Mouse (Mus musculus): ENCODE data around the gene Ccdc9b. TPM values are rescaled to one million over a fixed set of nuclear protein-coding genes. Genes with fewer than 3 reads are reported as not detected.

Ccdc9b gene
- total and polyA plus RNA-seq, 2 experiments from 2014 or later, result 0.53 to 2.4 TPM

- Histone ChIP-seq H3K36me3 (ENCODE audit: insufficient read depth) (no peaks in the 10 kb centered on the region), H3K4me2 (ENCODE audit: low read depth) (no peak overlapping the region), H3K4me1 (ENCODE audit: insufficient read depth) (peaks cover 3% of the 10 kb centered on the region; the same call in 1 of the 2 replicates), H3K9ac (no peak overlapping the region), H3K4me3 (ENCODE audit: low read depth, low read length) (no peak overlapping the region), H3K27ac (ENCODE audit: low read depth, low read length) (no peak overlapping the region), H3K9me3 (ENCODE audit: low read length) (no peaks in the 10 kb centered on the region), H3K27me3 (ENCODE audit: insufficient read depth, low read length) (no peaks in the 10 kb centered on the region)
- WGBS, result 18% methylated on average over 5 of the region's 5 CpGs
- DNase-seq, result peak; percentile 74
- TF ChIP-seq CTCF (IDR thresholded peaks at IDR 0.05; ENCODE audit: low read depth), result no peak
- peak; percentile 88 for ATAC-seq
Measured at GRCm38 (mm10) chr2:118733341-118733740, 29.1 kb downstream of the Ccdc9b start.

GRCm38 (mm10) chr2:118731981-118732380, 30.5 kb downstream of the Ccdc9b start:
- no peak for TF ChIP-seq CTCF (IDR thresholded peaks at IDR 0.05; ENCODE audit: low read depth)
- Histone ChIP-seq H3K4me1 (ENCODE audit: insufficient read depth) (peaks cover 3% of the 10 kb centered on the region; the same call in 1 of the 2 replicates), H3K27me3 (ENCODE audit: insufficient read depth, low read length) (no peaks in the 10 kb centered on the region), H3K4me2 (ENCODE audit: low read depth) (no peak overlapping the region), H3K36me3 (ENCODE audit: insufficient read depth) (no peaks in the 10 kb centered on the region), H3K9ac (no peak overlapping the region), H3K4me3 (ENCODE audit: low read depth, low read length) (no peak overlapping the region), H3K27ac (ENCODE audit: low read depth, low read length) (no peak overlapping the region), H3K9me3 (ENCODE audit: low read length) (no peaks in the 10 kb centered on the region)
- ATAC-seq, result no peak
- DNase-seq, result no peak
- 81% methylated on average over 5 of the region's 5 CpGs for WGBS

DNA sequence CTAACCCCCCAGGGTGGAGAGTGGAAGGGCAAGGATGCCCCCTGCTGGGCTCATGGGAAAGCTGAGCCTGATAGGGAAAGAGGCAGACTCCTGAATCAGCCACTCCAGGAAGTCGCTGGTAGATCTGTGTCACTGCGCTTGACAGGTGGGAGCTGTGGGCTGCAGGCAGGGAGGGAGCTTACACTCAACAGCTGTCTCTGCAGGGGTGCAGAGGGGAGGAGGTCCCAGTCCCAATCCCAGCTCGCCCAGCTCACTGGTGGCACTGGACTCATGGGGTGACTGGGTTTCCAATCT, 31.9 kb downstream of the Ccdc9b start:
- Histone ChIP-seq H3K4me1 (ENCODE audit: insufficient read depth) (peaks cover 3% of the 10 kb centered on the region; the same call in 1 of the 2 replicates), H3K4me2 (ENCODE audit: low read depth) (no peak overlapping the region), H3K36me3 (ENCODE audit: insufficient read depth) (no peaks in the 10 kb centered on the region), H3K27me3 (ENCODE audit: insufficient read depth, low read length) (no peaks in the 10 kb centered on the region), H3K9ac (no peak overlapping the region), H3K4me3 (ENCODE audit: low read depth, low read length) (no peak overlapping the region), H3K9me3 (ENCODE audit: low read length) (no peaks in the 10 kb centered on the region), H3K27ac (ENCODE audit: low read depth, low read length) (no peak overlapping the region)
- 8% methylated on average over 3 of the region's 3 CpGs for WGBS
- ATAC-seq, result peak; percentile 34; the same call in 1 of the 2 replicates
- TF ChIP-seq CTCF (IDR thresholded peaks at IDR 0.05; ENCODE audit: low read depth), result peak; percentile 77
- DNase-seq, result peak; percentile 75

GRCm38 (mm10) chr2:118729816-118730621, 32.4 kb downstream of the Ccdc9b start:
- DNase-seq, result no peak

DNA sequence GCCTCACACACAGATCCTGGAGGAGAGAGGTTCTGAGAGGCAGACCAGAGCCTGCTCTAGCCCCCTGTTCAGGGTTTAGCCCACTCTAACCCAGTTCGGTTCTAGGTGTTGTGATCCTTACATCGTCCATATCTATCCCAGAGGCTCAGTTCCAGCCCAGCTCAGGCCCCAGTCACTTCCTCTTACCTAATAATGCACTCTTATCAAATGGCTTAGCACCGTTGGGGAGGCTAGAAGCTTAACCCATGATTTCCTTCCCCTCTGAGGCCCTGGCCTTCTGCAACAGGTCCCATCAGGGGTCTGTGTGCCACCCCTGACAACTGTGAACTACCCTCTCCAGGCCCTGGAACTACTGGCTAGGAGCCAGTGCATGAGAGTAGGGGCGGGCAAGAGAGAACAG, 33.3 kb downstream of the Ccdc9b start:
- Histone ChIP-seq H3K27ac (ENCODE audit: low read depth, low read length) (no peak overlapping the region), H3K9ac (no peak overlapping the region), H3K4me1 (ENCODE audit: insufficient read depth) (peaks cover 3% of the 10 kb centered on the region; the same call in 1 of the 2 replicates), H3K27me3 (ENCODE audit: insufficient read depth, low read length) (no peaks in the 10 kb centered on the region), H3K4me3 (ENCODE audit: low read depth, low read length) (no peak overlapping the region), H3K4me2 (ENCODE audit: low read depth) (no peak overlapping the region), H3K9me3 (ENCODE audit: low read length) (no peaks in the 10 kb centered on the region), H3K36me3 (ENCODE audit: insufficient read depth) (no peaks in the 10 kb centered on the region)
- 58% methylated on average over 4 of the region's 4 CpGs for WGBS
- TF ChIP-seq CTCF (IDR thresholded peaks at IDR 0.05; ENCODE audit: low read depth), result no peak
- DNase-seq, result no peak
- no peak for ATAC-seq

More at GRCm38 (mm10) chr2:118729816-118730621, 32.4 kb downstream of the Ccdc9b start:
- Histone ChIP-seq H3K27me3 (ENCODE audit: insufficient read depth, low read length) (no peaks in the 10 kb centered on the region), H3K27ac (ENCODE audit: low read depth, low read length) (no peak overlapping the region), H3K9me3 (ENCODE audit: low read length) (no peaks in the 10 kb centered on the region), H3K9ac (no peak overlapping the region), H3K4me1 (ENCODE audit: insufficient read depth) (peaks cover 3% of the 10 kb centered on the region; the same call in 1 of the 2 replicates), H3K4me3 (ENCODE audit: low read depth, low read length) (no peak overlapping the region), H3K36me3 (ENCODE audit: insufficient read depth) (no peaks in the 10 kb centered on the region), H3K4me2 (ENCODE audit: low read depth) (no peak overlapping the region)
- WGBS, result 22% methylated on average over 8 of the region's 8 CpGs
- TF ChIP-seq CTCF (IDR thresholded peaks at IDR 0.05; ENCODE audit: low read depth), result no peak
- no peak for ATAC-seq

- DNase-seq (no peak), ATAC-seq (no peak)
- Histone ChIP-seq H3K27me3 (ENCODE audit: insufficient read depth, low read length) (no peaks in the 10 kb centered on the region), H3K4me2 (ENCODE audit: low read depth) (no peak within 1 kb of the TSS), H3K27ac (ENCODE audit: low read depth, low read length) (no peak within 1 kb of the TSS), H3K4me3 (ENCODE audit: low read depth, low read length) (no peak within 1 kb of the TSS), H3K4me1 (ENCODE audit: insufficient read depth) (peaks cover 3% of the 10 kb centered on the region; the same call in 1 of the 2 replicates), H3K9me3 (ENCODE audit: low read length) (no peaks in the 10 kb centered on the region), H3K9ac (no peak within 1 kb of the TSS), H3K36me3 (ENCODE audit: insufficient read depth) (no peaks in the 10 kb centered on the region)
- no peak for TF ChIP-seq CTCF (IDR thresholded peaks at IDR 0.05; ENCODE audit: low read depth)
- 29% methylated on average over 7 of the region's 7 CpGs for WGBS
Measured at GRCm38 (mm10) chr2:118728337-118728736, 34.1 kb downstream of the Ccdc9b start, which contains the start of gene Plcb2. Gene Plcb2, minus strand, starts transcription at chr2:118728438.

DNA sequence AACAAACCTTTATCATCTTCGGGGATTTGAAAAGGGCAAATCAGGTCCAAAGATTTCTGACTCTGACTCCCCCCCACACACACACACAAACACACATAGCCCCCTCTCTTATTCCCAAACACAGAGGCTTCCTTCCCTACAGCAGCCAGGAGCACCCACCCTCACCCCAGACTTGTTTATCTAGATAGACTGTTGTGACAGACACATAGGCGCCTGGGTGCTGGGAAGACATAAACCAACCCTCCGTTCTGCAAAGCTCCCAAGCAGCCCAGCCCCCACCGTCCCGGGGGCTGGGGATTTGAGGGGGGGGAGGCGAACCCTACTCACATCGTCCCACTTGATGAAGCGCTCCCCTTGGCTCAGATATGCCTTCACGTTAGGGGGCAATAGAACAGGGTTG, 34.5 kb downstream of the Ccdc9b start:
- Histone ChIP-seq H3K9ac (no peak overlapping the region), H3K27me3 (ENCODE audit: insufficient read depth, low read length) (no peaks in the 10 kb centered on the region), H3K4me1 (ENCODE audit: insufficient read depth) (peaks cover 3% of the 10 kb centered on the region; the same call in 1 of the 2 replicates), H3K27ac (ENCODE audit: low read depth, low read length) (no peak overlapping the region), H3K36me3 (ENCODE audit: insufficient read depth) (no peaks in the 10 kb centered on the region), H3K9me3 (ENCODE audit: low read length) (no peaks in the 10 kb centered on the region), H3K4me3 (ENCODE audit: low read depth, low read length) (no peak overlapping the region), H3K4me2 (ENCODE audit: low read depth) (no peak overlapping the region)
- peak; percentile 12; the same call in 1 of the 2 replicates for ATAC-seq
- TF ChIP-seq CTCF (IDR thresholded peaks at IDR 0.05; ENCODE audit: low read depth), result no peak
- no peak for DNase-seq
- WGBS, result 32% methylated on average over 9 of the region's 9 CpGs

All from forebrain, postnatal 0 days (tissue).